23 mouse cellular contexts compared by ENCODE assay signal in the genomic region with DNA sequence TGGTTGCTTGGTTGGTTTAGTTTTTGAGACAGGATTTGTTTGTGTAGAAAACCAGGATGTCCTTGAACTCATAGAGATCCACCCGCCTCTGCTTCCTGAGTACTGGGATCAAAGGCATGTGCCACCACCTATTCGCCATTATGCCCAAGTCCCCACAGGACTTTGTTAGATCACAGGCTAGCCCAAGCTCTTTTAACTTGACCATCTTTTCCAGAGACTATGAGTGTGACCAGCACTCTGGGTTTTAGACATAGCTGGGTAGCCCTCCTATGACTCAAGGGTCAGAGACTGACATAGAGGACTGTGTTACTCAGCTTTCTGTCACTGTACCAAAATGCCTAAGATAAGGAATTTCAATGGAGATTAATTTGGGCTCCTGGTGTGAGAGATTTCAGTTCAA.
"Had no signal": no experiment of that assay in that cellular context is flagged by ENCODE, and none has a peak within 500 bp of the region (broad histone marks: within the 10 kb centered on the region; RNA-seq: fewer than 3 reads in every experiment).

No protein-coding gene starts in this region.

- DNase-seq: heart, postnatal 36 days; heart, postnatal 4 days; kidney, adult 11 months; kidney, adult 18-20 months; kidney, adult 8-10 months; kidney, adult 9 months; kidney, postnatal 14 days; layer of hippocampus, adult 9-11 months; layer of hippocampus, postnatal 36 days had no signal

- H3K9me3 ChIP-seq: heart, embryonic 12.5 days; heart, embryonic 13.5 days; heart, embryonic 15.5 days; hindbrain, embryonic 10.5 days; hindbrain, embryonic 12.5 days; hindbrain, embryonic 13.5 days; hindbrain, embryonic 15.5 days; intestine, embryonic 15.5 days; kidney, embryonic 15.5 days had no signal

- H3K27ac ChIP-seq: heart, embryonic 13.5 days; heart, embryonic 15.5 days; hindbrain, embryonic 10.5 days; hindbrain, embryonic 12.5 days; hindbrain, embryonic 13.5 days; hindbrain, embryonic 14.5 days; hindbrain, embryonic 15.5 days; hindbrain, postnatal 0 days; intestine, embryonic 15.5 days; kidney, embryonic 15.5 days; kidney, postnatal 0 days; layer of hippocampus, adult 2 months; left cerebral cortex, adult 2 months had no signal

- H3K4me3 ChIP-seq: heart, embryonic 12.5 days; heart, embryonic 13.5 days; heart, embryonic 15.5 days; hindbrain, embryonic 10.5 days; hindbrain, embryonic 12.5 days; hindbrain, embryonic 13.5 days; hindbrain, embryonic 15.5 days; intestine, embryonic 15.5 days; kidney, embryonic 15.5 days; layer of hippocampus, adult 2 months; left cerebral cortex, adult 2 months had no signal

- H3K36me3 ChIP-seq: heart, embryonic 12.5 days; heart, embryonic 13.5 days; heart, embryonic 15.5 days; hindbrain, embryonic 10.5 days; hindbrain, embryonic 12.5 days; hindbrain, embryonic 13.5 days; hindbrain, embryonic 15.5 days; intestine, embryonic 15.5 days; kidney, embryonic 15.5 days had no signal

- H3K4me1 ChIP-seq: hindbrain, embryonic 12.5 days; hindbrain, embryonic 13.5 days; hindbrain, embryonic 15.5 days; intestine, embryonic 15.5 days; kidney, embryonic 15.5 days had no signal

- H3K27me3 ChIP-seq: heart, embryonic 12.5 days; heart, embryonic 13.5 days; heart, embryonic 15.5 days; hindbrain, embryonic 12.5 days; hindbrain, embryonic 13.5 days; hindbrain, embryonic 15.5 days; intestine, embryonic 15.5 days; kidney, embryonic 15.5 days had no signal
